Mouse (Mus musculus) lung, adult 2 months (tissue): ENCODE measurements around the gene Dhx58.
A peak's percentile ranks its signal among the peaks of the same experiment; 100 is the strongest.

Source experiments
- CTCF ChIP-seq: fragments of 200-500 bp; IDR thresholded peaks from 2 replicates; pipeline ENCODE4 v1.5.1; 2011; ENCODE audit warnings: mild to moderate bottlenecking, low read length, control low read depth; ENCODE audit not compliant: insufficient read depth
- POLR2A ChIP-seq: fragments of 200-500 bp; IDR thresholded peaks from 2 replicates; pipeline ENCODE4 v1.6.1; 2011; ENCODE audit warnings: low read depth, mild to moderate bottlenecking, control low read depth, low read length, borderline replicate concordance; ENCODE audit errors: extremely low read depth

GRCm38 (mm10) chr11:100703851-100704531 lies at the start of gene Dhx58:
- TF ChIP-seq POLR2A (peak; percentile 20; the same call in 1 of the 2 replicates), CTCF (no peak)
